Mouse (Mus musculus) right cerebral cortex, postnatal 25 days (tissue): ENCODE measurements around the gene C5ar2.
"Not testable (repeated sequence)": the region's sequence is repeated elsewhere in the genome, so short reads cannot be mapped to it uniquely, and the experiment has no call there.

Experiments used
- DNase-seq: peaks from one replicate; pipeline ENCODE4 v3.0.0; 2022

The C5ar2 gene

DNA sequence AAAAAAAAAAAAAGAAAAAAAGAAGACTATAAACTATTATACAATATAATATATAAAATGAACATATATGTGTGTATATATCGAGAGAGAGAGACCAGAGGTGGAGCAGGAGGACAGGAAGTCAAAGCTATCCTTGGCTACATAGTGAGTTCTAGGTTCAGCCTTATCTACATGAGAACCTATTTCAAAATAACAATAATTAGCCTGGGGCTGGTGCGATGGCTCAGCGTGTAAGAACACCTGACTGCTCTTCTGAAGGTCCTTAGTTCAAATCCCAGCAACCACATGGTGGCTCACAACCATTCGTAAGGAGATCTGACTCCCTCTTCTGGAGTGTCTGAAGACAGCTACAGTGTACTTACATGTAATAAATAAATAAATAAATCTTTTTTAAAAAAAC is 12.0 kb upstream of the C5ar2 start:
- not testable (repeated sequence) for DNase-seq

DNA sequence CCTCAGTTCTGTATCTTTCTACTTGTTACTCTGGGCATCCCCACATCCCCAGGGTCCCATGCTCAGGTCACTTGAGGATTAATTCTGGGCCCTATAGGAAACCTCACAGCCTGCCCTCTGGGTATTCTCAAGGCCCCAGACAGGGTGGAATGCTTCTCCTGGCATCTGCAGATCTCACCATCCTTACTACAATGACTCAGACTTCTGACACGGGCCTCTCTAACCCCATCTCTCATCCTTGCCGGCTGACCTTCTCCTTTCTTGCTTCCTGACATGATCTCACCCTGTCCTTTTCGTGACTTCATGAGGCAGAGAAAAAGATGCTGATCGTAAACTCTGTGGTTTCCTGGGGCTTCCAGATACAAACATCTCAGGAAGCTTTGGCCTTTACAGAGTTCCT is 10.2 kb upstream of the C5ar2 start:
- no peak for DNase-seq

- no peak for DNase-seq
Observed at GRCm38 (mm10) chr7:16250687-16251086, 6.7 kb upstream of the C5ar2 start.

DNA sequence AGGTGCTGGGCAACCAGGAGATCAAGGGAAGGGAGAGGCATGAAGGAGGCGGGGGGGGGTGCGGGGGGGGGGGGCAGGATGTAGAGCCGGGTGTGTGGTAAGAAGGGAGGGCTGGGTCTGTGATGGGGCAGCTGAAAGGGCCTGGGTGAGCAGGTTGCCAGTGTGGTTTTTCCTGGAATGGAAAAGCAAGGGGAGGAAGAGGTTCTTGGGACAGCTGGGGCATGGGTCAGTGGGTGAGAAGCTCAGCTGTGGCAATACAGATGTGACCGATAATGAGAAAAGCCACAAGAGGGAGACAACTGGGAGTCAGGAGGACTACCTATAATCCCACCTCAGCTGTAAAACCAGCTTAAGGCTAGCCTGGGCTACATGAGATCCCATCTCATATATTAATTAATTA is 2.0 kb upstream of the C5ar2 start:
- no peak for DNase-seq

DNA sequence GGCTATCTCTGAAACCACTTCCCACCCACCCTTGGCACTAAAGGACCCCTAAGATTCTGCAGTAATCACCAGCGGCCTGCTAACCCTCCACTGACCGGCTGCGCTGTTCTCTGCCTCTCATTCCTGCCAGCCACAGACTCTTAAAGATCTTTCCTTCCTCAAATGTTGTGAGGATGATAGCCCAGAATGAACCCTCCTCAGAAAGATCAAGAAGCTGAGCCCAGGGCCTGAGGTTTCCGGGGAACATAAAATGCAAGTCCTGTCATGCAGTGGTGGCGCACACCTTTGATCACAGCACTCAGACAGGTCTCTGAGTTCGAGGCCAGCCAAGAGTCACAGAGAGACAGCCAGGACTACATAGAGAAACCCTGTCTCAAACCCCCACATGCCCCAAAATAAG is 1.8 kb downstream of the C5ar2 start:
- DNase-seq, result no peak

DNA sequence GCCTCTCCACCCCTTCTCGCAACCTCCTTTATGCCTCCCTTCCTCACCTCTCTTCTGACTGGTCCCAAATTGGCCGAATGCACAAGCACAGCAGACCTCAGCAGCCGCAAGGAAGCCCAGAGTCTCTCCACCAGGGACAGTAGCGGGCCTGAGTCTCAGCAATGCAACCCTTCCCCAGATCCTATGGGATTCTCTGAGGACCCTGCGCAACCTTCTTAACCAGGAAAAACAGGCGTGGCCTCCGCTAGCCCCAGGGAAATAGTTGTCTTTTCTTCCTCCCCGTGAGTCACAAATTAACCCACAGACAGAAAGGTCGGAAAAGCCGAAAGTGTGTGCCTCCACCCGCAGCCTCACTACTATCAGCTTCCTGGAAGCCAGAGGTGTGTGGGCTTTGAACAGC is 2.2 kb downstream of the C5ar2 start:
- DNase-seq, result no peak

DNA sequence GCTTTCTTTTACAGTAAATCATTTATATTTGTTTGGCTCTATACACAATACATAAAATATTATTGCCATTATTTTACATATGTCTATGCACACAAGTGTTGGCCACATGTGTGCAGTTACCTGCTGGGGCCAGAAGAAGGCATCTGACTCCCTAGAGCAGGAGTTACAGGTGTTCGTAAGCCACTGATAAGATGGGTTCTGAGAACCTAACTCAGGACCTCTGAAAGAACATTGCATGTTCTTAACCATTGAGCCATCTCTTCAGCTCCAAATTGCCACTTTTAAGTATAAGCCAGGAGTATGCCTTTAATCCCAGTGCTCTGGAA is 3.0 kb downstream of the C5ar2 start:
- DNase-seq, result no peak

GRCm38 (mm10) chr7:16240281-16240977 is 3.5 kb downstream of the C5ar2 start:
- no peak for DNase-seq

DNA sequence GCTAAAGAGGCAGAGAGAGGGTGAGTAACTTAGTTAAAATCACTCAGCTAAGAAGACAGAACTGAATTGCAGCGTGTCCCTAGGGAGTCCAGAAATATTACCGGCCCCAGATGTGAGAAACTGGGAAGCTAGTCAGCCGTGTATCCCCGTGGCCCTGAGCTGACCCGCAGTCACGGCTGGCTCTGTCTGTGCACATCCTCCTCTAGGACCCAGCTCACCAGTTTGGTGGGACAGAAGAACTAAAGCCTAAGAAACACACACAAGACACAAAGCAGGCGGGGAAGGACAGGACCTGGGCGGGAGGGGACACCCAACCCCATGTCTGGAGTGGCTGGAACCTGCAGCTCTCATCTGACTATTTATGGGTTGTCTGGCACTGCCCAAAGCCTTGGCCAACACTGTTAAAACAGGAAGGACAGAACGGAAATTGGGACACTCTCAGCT is 4.4 kb downstream of the C5ar2 start:
- DNase-seq, result no peak

- no peak for DNase-seq
Observed at GRCm38 (mm10) chr7:16229869-16230268, 14.1 kb downstream of the C5ar2 start.

DNA sequence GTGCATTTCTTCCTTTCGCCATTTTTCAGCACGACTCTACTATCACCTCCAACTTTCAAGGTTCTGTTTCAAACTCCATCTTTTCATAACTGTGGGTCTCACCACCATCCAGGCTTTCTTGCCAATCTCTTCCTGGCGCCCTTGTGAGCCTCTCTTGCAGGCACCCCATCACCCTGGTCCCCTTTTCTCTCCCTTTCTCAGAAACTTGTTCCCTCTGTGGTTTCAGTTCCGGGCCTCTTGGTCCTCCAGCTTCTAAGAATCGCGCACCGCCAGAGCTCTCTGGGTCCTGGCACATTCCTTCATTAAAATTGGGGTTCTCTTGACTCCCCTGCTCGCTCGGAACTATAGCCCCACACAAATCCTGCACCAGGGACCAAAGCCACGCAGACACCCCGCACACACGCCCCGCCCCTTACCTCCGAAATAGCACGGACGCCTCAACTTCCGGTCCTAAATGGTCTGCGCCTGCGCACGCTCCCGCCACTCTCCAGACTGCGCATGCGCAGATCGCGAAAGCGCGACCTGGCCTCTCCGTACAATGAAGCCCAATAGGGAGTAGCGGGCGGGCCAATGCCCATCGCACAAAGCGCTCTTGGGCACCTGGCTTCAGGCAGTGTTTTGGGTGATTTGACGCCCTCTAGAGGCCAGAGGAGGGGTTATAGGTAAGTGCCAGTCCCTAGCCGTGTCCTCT is 22.2 kb downstream of the C5ar2 start, which contains the start of gene Dhx34:
Gene Dhx34, minus strand, starts transcription at position 456 of the 691 bp plus-strand sequence.
- peak; percentile 95 for DNase-seq

- no peak for DNase-seq
Observed at GRCm38 (mm10) chr7:16213986-16214385, 30.0 kb downstream of the C5ar2 start.

- DNase-seq, result no peak
Observed at GRCm38 (mm10) chr7:16213196-16213595, 30.8 kb downstream of the C5ar2 start.

DNA sequence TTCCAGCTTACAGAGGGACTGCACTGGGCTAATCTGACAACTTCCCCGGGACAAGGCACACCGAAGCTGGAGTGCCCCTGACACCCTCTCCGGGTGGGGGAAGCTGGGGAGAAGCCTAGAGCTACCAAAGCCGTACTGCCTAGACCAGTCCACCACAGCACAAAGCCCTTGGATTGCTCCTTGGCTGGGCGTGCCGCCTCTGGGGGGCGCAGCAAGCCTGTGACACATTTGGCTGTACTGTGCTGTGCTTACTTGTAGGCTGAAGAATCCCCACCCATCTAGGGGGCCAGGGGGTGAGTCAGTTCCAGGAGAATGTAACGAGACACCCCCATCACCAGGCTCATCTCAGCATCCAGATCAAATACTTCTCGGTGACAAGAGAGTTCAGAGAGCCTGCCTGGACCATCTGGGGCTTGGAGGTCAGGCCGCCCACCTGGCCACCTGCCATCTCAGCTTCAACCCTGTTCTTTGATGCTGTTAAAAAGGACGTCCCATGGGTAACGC is 33.0 kb downstream of the C5ar2 start:
- DNase-seq, result no peak

GRCm38 (mm10) chr7:16208781-16209665 is 34.9 kb downstream of the C5ar2 start:
- DNase-seq, result no peak

DNA sequence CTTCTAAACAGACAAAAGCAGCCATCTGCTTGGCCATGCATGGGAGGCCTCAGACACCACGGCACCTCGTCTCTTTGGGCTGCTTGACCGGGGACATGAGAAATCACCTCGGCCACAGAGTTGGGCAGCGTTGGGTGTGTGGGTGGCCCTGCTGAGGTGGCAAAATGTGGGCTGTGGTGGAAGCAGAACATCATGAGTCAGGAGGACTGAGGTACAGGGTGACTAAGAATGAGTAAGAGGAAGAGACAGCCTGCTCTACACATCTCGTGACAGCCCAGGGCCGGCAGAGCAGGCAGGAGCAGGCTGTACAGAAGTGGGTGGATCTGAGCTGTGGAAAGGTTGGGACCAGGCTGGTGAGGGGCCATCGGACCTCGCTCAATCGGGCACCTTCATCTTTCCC is 36.5 kb downstream of the C5ar2 start:
- peak; percentile 60 for DNase-seq

- no peak for DNase-seq
Observed at GRCm38 (mm10) chr7:16207076-16207475, 36.9 kb downstream of the C5ar2 start.

DNA sequence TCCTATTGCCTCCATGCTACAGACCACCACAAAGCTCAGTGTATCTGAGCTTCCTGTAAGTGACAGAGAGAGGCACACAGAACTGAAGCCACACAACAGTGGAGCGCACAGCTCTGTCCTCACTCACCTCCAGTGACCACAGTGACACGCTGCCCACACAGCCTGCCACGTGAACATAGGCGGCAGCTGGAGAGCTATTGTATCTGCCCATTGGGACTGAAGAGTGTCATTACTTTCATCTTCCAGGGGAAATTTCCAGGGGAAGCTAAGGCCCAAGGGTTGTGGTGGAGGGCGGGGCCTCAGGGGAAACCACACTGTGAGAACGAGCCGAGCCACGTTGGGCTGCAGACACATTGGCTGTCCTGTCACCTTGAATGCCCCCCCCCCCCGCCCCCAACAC is 39.2 kb downstream of the C5ar2 start:
- no peak for DNase-seq

DNA sequence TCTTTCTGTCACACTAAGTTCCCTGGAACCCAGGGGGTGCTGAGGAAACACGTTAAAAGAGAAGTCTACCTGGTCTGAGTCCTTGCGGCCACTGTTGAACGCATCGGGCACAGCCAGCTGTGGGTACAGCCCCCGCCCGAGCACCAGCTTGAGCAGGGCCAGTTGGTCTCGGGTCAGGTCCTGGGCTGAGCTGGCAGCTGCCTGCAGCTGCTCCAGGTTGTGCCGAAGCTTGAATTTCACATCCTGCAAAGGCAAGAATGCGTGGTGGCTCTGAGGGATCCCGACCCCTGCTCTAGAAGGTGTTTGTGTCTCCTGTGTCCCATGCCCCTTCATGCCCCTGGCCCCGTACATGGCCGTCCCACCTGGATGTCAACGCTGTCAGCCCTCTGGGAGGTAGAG is 40.5 kb downstream of the C5ar2 start:
- no peak for DNase-seq

DNA sequence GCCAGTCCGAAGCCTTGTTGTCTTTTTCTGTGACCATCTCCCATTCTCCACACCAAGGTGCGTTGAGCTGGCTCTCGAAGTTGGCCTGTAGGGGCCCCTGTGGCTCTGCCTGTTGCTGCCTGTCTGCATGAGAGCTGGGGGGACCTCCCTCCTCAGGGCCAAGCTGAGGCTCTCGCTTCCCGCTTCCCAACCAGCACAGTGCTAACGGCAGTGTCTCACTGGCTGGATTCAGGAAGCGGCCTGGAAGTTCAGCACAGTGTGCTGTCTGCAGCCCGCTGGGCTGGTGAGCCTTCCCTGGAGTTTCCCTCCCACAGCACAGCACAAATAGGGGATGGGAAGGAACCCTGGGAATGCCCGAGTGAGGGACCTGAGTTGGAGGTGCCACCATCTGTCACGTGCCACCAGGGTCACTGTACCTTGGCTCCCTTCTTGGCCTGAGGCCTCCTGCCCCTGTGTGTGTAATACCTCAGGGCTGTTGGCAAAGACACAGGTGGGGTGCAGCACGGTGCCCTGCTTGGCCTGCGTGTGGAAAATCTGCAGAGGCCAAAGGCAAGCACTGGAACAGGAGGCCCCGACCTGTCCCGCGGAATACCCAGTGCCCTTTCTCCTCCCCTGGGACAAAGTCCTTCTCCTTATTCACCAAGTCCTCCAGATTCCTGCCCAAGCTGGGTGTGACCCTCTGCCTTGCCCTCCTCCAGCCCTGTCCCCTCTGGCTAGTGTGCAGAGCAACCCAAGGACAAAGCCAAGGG is 41.0 kb downstream of the C5ar2 start:
- DNase-seq, result no peak

DNA sequence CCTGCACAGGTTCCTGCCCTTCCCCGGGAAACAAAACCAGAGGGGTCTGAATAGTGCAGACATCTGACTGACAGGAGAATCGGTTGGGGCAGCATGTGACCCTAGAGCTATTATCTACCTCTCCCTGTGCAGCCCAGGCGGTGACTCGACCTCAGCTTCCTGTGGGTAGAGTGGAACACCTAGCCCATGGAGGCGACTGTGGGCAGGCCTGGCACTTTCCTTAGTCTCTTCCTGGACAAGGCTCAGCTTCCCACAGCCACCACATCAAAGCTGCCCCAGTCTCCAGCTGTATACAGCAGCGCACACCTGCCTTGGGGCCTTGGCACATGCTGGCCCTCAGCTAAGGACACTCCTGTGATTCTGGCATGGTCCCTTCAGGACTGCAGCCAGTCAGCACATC is 42.8 kb downstream of the C5ar2 start:
- DNase-seq, result no peak

- no peak for DNase-seq
Observed at GRCm38 (mm10) chr7:16198540-16198939, 45.4 kb downstream of the C5ar2 start.

GRCm38 (mm10) chr7:16197166-16197565 is 46.8 kb downstream of the C5ar2 start:
- DNase-seq, result no peak
